Mouse (Mus musculus) A20 (cell line): ENCODE measurements at regions not wholly inside any gene's neighbourhood (a gene's known extent, or its start where the extent isn't known, plus 50 kb on each side); places are given as distances from the start of the nearest gene placed in this dataset.

ENCODE experiments used
- DNase-seq: peaks from one replicate; pipeline ENCODE4 v3.0.0-alpha.2; 2011; ENCODE audit warnings: low read depth, low spot score

DNA sequence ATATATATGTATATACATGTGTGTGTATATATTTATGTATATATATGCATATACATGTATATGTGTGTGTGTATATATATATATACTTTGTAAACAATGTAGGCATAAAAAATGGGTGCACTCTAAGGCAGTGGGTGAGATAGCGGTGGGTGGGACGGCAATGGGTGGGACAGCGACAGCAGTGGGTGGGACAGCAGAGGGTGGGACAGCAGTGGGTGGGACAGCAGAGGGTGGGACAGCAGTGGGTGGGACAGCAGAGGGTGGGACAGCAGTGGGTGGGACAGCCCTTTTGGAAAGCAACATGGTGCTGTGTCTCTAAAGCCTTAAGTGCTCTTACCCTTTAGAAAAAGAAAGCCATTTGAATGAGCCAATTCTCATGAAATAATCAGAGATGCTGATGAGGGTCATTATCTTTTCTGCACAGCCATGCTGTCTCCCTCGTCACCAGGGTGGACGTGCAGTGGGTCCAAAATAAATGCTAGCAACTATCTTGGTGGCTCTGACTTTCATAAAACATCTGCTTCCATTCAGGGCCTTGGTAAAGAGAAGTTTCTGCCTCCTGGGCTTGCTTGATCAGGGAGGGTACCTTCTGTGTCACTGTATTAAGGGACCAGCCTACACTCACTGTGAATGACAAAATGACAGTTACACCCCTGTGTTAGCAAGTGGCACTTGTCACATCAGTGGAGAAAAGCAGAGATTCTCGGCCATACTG, 119.3 kb upstream of the Slc44a1 start:
- DNase-seq, result no peak

DNA sequence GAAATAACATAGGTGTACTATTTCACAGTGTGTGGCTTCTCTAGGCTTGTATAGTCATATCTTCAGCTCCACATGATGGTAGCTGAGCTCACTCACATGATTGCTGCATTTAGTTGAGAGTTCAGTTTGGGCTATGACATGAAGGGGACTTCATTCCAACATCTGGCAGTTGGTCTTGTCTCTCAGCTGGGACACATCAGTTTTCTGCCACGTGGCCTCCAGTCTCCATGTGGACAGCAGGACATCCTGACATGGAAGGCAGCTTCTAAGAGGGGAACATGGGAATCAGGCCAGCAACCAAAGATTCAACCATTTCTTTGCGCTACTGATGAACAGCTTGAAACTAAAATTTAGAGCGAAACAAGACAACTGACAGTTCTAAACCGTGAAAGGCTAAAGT, 121.2 kb upstream of the Slc44a1 start:
- no peak for DNase-seq

DNA sequence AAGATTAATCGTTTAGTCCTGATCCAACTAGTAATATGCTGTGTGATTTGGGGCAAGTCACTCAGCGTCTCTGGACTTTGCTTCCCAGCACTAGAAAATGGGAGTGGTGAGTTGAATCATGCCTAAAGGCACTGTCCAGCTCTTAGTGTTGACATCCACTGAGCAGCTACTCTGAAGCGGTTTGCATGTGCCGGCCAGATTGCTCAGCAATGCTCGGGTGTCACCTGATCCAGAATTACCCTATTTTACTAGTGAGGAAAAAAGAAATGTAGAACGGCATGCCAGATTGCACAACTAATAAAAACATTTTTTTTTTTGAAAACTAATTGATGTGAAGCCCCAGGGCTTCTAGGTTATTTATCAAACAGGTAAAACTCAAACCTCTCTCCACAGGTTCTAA, 122.0 kb upstream of the Slc44a1 start:
- no peak for DNase-seq

DNA sequence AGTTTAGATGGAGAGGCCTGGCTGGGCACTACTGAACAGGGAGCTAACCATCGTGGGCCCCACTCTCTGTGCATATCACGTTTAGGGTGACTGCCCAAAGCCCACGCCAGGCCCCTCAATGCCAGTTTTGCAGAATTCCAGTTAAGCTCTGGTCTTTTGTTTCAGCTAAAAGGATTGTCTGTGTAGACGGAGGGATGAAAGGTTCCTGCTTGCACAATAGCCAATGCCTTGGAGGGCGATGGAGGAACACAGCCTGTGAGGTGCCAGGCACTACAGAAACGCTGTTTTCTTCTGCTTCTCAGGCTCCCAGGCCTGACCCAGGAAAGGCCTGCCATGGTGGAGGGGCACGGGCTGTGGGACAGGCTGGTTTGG, 122.8 kb upstream of the Slc44a1 start:
- no peak for DNase-seq

DNA sequence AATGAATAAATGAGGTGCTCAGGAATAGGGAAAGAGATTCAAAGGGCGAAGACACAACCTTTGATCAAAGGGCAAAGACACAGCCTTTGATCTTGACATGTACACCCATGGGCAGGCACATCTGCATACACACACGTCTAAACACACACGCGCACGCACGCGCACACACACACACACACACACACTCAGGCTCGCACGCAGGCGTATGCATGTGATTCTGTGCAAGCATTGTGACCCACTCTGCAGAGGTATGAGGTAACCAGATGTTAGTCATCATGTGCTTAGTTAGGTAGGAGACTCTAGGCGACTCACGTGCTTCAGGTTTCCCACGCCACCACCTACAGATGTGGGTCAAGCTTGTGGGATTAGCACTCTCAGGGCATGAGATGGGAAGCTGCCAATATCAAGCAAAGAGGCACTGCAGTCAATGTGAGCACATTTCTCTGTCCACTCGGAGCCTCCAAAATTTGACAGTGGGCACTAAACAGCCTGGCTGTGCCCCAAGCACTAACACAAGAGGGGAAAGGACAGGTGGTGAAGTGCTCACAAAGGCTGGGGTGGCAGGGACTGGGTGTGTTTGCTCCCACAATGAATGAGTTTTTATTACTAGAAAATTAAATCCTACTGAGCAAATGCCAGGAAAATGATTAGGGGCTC, 123.3 kb upstream of the Slc44a1 start:
- DNase-seq, result no peak

- DNase-seq, result no peak
Measured at GRCm38 (mm10) chr4:53315876-53316762, 124.1 kb upstream of the Slc44a1 start.

GRCm38 (mm10) chr4:53315121-53315875, 124.9 kb upstream of the Slc44a1 start:
- DNase-seq, result no peak

DNA sequence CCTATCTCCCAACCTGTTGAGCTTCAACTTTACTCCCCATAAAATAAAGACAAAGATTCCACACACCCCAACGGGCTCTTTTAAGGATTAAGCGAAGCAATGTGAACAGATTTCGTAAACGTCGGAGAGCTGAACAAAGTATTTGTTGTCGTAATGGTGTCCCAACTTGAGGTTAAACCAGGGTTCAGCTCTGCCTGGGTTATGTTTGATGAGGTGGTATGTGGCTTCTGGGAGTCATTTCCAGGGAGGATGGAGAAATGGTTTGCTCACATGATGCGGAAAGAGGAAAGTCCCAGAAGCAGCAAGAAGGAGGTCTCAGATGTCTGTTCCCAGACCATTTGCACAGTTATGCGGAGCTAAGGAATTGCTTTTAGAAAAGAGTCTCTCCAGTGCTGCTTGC, 126.1 kb upstream of the Slc44a1 start:
- no peak for DNase-seq

GRCm38 (mm10) chr4:53307121-53307520, 133.1 kb upstream of the Slc44a1 start:
- no peak for DNase-seq

DNA sequence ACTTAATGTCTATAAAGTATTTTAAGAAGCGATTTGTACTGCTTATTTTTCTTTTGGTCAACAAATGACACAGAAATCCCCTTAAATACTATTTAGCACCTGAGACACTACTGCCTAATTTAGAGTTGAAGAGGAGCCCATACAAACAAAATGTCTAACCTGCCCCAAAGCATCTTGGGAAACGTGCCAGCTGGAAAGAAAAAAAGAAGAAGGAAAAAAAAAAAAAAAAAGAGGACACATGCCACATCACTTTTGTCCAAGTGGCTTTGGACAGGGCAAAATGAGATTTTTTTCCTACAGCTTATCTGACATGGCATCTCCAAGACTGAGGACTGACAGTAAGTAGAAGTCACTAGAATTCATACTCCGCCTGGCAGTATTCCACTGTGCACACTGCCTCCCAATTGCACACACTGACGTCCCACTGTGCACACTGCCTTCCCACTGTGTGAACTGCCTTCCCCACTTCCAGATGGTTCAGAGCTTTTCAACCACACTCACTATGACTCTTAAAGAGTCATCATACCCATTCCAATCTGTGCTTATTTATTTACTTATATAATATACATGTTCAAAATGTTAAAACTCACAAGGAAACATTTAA, 135.3 kb upstream of the Slc44a1 start:
- no peak for DNase-seq

GRCm38 (mm10) chr4:53304290-53304654, 135.9 kb upstream of the Slc44a1 start:
- DNase-seq, result no peak

- DNase-seq, result no peak
Measured at GRCm38 (mm10) chr4:53303621-53304289, 136.5 kb upstream of the Slc44a1 start.

DNA sequence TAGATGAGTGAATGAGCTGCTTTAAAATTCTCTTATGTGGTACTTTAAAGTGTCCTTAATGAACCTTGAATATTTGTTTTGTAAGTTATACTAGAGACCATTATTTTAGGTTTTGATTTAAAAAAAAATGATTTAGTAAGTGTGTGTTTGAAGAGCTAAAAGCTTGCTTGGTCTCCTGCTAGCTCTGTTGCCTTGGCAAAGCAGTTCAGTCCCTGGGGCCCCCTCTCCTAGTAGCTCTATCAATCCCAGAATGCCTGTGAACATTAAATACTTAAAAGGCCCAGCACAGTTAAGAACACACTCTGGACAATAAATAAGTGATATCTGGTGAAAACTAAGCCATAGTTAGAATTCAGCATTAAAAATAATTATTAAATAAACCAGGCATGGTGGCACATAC, 138.3 kb upstream of the Abca1 start:
- no peak for DNase-seq

DNA sequence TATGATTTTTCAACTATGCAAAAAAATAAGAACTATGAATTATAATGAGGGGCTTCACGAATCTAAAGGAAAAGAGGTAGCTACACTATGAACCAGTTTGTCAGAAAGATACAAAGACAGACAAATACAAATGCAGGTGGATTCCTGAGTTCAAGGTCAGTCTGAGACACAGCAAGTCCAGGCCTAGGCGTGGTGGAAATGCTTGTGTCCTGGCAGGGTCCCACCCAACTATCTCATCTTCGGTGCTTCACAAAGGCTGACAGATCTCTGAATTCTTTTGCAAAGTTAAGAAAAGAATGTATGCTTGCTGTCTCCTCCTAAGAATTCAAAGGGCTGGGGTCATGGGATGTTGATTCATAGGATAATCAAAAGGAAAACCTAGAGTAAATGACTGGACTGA, 132.9 kb upstream of the Abca1 start:
- no peak for DNase-seq

DNA sequence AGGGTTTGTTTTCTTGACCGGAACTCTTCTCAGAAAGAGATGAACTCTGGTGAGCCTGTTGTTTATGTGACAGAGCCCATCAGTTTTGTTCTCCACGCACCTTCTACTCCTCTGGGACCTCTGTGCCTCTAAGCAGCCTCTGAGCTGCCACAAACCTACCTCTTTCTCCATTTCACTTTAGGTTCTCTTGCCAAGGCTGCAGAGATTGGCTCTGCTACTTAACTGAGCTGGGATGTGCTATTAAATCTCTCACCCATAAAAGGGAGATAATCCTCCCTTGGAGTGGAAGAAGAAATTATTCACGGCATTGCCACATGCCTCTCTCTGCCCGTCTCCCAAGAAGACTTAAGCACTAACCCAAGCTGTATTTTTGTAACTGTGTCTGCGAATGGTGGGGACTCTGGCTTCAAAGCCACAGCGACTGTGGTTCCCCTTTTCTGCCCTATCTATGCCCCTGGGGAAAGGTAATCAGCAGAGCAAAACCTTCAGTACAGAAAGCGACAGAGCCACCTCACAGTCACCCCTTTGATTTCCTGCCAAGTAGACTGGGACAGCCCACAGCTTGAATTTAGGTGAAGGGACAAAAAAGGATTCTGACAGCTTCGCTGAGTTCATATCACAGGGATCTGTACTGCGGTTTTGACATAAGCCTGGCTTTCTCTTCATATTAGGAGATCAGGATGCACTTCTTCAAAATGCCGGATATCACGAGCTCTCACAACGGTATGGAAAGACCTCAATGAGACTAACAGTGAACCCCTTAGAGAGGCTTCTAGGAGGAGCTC, 118.2 kb upstream of the Abca1 start:
- DNase-seq, result peak; percentile 95

GRCm38 (mm10) chr4:53270433-53270832, 110.7 kb upstream of the Abca1 start:
- DNase-seq, result no peak

DNA sequence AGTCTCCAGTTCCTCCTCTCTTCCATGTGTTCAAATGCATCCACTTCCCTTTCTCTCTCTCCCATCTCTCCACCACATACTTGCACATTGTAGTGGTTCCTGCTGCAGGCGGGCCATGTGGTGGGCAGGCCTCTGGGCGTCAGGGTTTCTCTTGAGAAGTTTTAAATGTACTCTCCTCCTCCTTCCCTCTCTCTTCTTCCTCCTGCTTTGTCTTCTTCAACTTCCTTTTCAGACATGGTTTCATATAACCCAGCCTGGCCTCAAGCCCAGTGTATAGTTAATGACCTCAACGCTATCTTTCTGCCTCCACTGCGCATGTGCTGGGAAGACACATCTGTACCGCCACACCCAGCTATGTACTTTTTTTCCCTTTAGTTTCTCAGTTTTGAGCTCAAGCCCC, 110.3 kb upstream of the Abca1 start:
- DNase-seq, result no peak

- no peak for DNase-seq
Measured at GRCm38 (mm10) chr4:53269251-53269842, 109.7 kb upstream of the Abca1 start.

DNA sequence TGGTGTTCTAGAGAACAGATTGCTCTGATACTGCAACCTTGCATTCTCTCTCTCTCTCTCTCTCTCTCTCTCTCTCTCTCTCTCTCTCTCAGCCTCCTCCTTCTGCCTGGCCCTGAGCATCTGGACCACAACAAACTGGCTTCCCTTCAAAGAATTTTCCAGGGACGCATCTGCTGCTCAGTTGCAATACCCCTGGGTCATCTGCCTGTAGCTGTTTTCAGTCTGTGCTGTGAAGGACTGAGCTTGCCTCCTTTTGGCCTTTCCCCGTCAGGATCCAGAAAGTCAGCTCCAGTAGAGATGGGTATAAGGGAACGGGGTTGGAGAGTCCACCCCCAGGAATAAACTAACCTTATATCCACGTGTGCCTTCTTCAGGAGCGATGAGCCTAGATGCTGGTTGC, 105.2 kb upstream of the Abca1 start:
- DNase-seq, result no peak

- no peak for DNase-seq
Measured at GRCm38 (mm10) chr4:53264501-53264900, 104.8 kb upstream of the Abca1 start.
